Comparison of ENCODE assay signal across 7 mouse cellular contexts in genomic region chr1:132542762-132543306, GRCm38 (mm10). TPM values are rescaled to one million over a fixed set of nuclear protein-coding genes. Genes with fewer than 3 reads are reported as not detected.
DNase-seq lines count a peak whose midpoint lies in the region; ATAC-seq and TF ChIP-seq lines count a peak whose summit lies in the region.

Gene Cntn2 (minus strand): TSS chr1:132543256.

- DNase-seq in MN1 (ENCODE audit: low spot score) = peak; percentile 82
- peak; percentile 90 for DNase-seq in cerebellum, adult 11-12 months
- DNase-seq in forebrain, postnatal 0 days = peak; percentile 87
- peak; percentile 75 for DNase-seq in left cerebral cortex, postnatal 14 days (ENCODE audit: low spot score in 2 of 2)
- peak; percentile 89 for DNase-seq in right cerebral cortex, adult 18-20 months
- DNase-seq in urinary bladder, adult 2 months (ENCODE audit: low spot score) = no peak
- no peak for DNase-seq in c-Kit-positive CD71-positive TER-119-positive erythroid progenitor cells, embryonic 14.5 days (ENCODE audit: low spot score)

- no peak for TF ChIP-seq CTCF in forebrain, postnatal 0 days (IDR thresholded peaks at IDR 0.05; ENCODE audit: low read depth)

- H3K27me3 ChIP-seq in forebrain, postnatal 0 days (ENCODE audit: insufficient read depth, low read length) = no peaks in the 10 kb centered on the region

- peak within 1 kb of the TSS; percentile 52 for H3K4me3 ChIP-seq in forebrain, postnatal 0 days (ENCODE audit: low read depth, low read length)

- no peaks in the 10 kb centered on the region for H3K9me3 ChIP-seq in forebrain, postnatal 0 days (ENCODE audit: low read length)

- peak; percentile 95 for ATAC-seq in forebrain, postnatal 0 days

- H3K27ac ChIP-seq in forebrain, postnatal 0 days (ENCODE audit: low read depth, low read length) = peak within 1 kb of the TSS; percentile 83

- intact Hi-C loops in left cerebral cortex, postnatal 14 days (cut with DNase I) = no loop called here

- H3K36me3 ChIP-seq in forebrain, postnatal 0 days (ENCODE audit: insufficient read depth) = no peaks in the 10 kb centered on the region

- WGBS in forebrain, postnatal 0 days = under 1% methylated on average over 30 of the region's 30 CpGs

- peak within 1 kb of the TSS; percentile 71 for H3K9ac ChIP-seq in forebrain, postnatal 0 days

- H3K4me2 ChIP-seq in forebrain, postnatal 0 days (ENCODE audit: low read depth) = peak within 1 kb of the TSS; percentile 83

- peaks cover 24% of the 10 kb centered on the region for H3K4me1 ChIP-seq in forebrain, postnatal 0 days (ENCODE audit: insufficient read depth)

RNA-seq across cellular contexts. Expression of gene Cntn2, which starts in this region (rescaled TPM):
- total RNA-seq in forebrain, postnatal 0 days (2014; rRNA removed) = 101 and 104 TPM in 2 replicates
- polyA plus RNA-seq in forebrain, postnatal 0 days (2015; fragmentation: Nextera tagmentation; extraction: Ambion mirVana) = 41.0 and 43.9 TPM in 2 replicates
- 10 to 100 TPM; 53.2 to 58.8 TPM for total RNA-seq in left cerebral cortex, postnatal 14 days (2021)
- polyA plus RNA-seq in urinary bladder, adult 2 months (2012; rRNA removed) = 0.03 and 0.04 TPM in 2 replicates

Comparison
In these comparisons a context has a peak if more than half of its experiments do, and no peak if none do; other contexts are left out.
1. RNA of gene Cntn2 (polyA plus RNA-seq): 41.0 to 43.9 TPM in forebrain, postnatal 0 days; 0.03 to 0.04 TPM in urinary bladder, adult 2 months; every median in the first group is over 10 times any median in the second.
2. DNase-seq: peak in MN1 (single experiment), cerebellum, adult 11-12 months (single experiment), forebrain, postnatal 0 days (single experiment), left cerebral cortex, postnatal 14 days (2 of 2) and right cerebral cortex, adult 18-20 months (single experiment); none in urinary bladder, adult 2 months (single experiment) and c-Kit-positive CD71-positive TER-119-positive erythroid progenitor cells, embryonic 14.5 days (single experiment).